Mouse (Mus musculus) cerebellum, adult 11 months (tissue): ENCODE data around the gene Stard13.

Experiments used
- DNase-seq: peaks from one replicate; pipeline ENCODE4 v3.0.0; 2022

Gene Stard13

DNA sequence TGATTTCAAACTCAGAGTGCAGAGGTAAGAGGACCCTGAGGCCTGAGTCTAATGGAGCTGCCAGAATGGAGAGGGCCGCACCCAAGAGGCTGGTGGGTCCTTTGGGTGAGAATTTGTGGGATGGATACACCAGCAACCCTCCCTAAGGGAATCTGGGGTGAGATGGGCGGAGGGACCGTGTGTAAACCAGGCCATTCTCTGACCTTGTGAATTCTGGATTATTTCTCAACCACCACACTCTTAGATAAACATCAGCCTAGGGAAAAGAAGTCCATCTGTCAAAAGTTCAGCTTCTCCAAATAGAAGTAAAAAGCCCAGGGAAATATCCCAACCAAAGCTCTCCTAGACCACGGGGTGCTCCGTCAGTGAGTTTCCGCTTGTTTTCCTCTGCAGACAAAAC lies 137.6 kb downstream of the Stard13 start:
- DNase-seq: no peak

- DNase-seq: no peak
Measured at GRCm38 (mm10) chr5:151092886-151093665, 140.6 kb downstream of the Stard13 start.

GRCm38 (mm10) chr5:151090996-151091395 lies 142.6 kb downstream of the Stard13 start:
- DNase-seq: no peak

DNA sequence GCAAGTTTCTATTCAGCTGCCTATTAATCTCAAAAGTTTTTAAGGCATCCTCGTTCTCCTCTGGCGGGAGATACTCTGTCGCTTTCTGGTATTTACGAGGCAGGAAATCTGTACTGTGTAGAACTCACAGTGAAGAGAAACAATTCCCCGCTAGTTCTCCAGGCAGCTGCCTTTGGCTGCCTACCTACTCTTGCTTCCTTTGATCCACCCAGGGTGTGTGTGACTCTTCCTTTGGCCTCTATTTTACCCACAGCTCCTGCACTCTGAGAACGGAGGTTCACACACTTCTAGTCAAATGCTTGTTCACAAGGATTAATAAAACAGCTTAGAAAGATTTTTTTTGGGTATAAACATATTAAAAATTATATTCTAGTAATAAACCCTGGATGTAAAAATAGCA lies 144.4 kb downstream of the Stard13 start:
- DNase-seq: no peak

DNA sequence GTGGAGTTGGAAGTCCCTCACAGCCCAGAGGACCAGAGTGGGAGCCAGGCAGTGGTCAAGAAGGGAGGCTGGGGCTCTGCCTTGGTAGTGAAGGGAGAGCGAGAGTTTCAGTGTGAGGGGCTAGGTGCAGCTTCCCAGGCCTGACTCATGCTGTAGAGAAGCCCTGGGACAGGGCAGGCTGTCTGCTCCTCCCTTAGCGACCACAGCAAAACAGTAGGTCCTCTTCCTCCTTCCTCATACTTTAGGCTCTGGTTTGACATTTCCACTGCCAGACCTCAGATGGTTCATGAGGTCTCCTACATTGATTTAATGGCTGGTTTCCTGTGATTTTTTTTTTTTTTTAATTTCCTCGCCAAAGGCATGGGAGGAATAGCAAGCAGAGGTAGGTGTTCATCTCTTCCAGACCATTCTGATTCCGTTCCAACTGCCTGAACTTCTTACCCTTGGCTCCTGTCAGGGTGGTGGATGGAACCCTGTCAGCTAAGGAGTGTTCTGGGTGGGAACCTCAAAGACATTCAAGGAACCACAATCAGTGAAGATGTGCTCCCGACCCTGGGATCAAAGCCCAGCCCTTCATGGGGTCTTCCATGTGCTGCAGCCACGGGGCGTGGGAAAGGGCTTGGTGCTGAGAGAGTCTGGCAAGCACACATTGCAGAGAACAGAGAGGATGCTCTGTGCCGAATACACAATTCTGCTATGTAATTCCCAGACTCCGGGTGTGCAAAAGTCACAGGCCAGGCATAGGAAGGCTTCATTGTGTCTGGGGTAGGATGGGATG lies 147.0 kb downstream of the Stard13 start:
- DNase-seq: no peak

GRCm38 (mm10) chr5:151085749-151086148 lies 147.9 kb downstream of the Stard13 start:
- DNase-seq: no peak

DNA sequence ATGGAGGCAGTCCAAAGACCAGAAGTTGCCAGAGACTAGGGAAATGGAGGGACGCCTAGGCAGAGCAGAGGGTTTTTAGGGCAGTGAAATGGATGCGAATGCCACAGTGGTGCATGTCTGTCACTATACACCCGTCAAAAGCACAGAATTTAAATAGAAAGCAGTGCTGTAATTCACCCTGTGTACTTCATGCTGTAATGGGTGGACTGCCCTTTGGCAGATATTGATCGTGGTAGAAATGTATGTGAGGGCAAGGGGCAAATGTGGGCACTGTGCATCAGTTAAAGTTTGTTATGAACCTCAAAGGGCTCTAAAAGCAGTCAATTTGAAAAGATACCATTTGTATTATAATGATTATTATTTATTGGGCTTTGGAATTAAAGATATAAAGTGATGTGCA lies 153.4 kb downstream of the Stard13 start:
- no peak for DNase-seq

GRCm38 (mm10) chr5:151077953-151078352 lies 155.7 kb downstream of the Stard13 start:
- no peak for DNase-seq

DNA sequence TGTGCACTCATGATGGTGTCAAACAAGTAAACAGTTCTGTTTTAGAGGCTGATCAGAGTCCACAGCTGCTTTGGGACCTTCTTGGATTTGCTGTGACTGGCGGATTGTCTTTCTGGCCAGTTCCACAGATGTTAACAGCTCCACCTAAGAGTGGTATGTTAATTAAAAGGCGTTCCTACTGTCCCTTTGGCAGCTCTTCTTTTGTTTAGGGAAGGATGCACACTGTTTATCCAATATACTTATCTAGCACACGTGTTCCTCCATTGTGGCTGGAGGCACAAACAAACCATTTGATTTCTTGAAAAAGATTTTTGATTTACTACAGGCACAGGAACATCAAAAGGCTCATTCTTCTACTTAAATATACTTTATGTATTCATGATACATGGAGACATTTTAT lies 156.7 kb downstream of the Stard13 start:
- no peak for DNase-seq

DNA sequence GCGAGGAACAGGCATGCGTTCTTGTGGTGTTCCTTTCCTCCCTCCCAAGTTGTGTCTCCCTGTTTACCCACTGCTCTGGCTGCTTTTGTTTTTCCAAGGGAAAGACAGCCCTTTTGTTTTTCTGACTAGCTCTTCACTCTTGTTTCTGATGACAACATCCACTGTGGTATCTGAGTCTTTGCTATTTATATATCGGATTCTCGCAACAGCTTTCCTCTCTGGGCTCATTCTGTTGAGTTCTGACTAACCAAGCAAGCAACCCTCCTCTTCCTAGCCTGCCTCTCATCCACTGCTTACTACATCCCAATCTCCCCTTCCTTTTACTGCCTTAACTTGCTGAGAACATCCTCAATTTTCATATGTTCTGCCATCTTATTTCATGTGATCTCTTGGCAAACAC lies 159.4 kb downstream of the Stard13 start:
- DNase-seq: no peak

DNA sequence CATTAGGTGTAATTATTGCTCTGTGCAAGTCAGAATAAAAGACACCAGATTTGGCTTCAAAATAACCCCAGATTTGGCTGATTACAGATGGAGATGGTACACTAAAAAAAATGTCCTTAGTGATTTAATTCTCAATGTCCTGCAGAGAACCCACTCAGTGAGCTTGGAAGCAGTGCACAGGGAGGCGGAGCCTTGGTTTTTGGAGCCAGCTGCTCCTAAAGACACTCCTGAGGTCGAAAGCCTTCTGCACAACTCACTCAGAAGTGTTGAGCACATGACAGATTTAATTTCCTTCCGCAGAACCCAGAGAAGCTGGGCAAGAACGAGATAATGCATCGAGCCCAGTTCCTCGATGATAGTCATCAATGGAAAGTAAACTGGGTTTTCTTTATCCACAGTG lies 162.2 kb downstream of the Stard13 start:
- DNase-seq: no peak

DNA sequence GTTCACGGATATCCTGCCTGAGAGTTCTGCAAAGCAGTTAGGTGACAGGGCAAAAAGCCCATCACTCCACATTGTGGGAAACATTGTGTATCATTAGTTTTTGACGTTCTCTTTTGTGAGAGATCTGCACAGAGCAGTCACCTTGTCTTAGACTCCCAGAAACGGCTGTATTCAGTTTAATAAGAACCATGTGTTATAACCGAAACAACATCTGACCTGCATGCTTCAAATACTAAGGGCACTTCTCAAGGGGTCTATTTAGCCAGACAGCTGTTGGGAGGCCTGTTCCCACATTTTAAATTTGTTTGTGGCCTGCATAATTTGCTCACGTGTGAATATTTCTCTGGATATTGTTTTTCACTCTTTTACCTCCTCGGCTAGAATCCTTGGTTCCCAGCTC lies 162.7 kb downstream of the Stard13 start:
- DNase-seq: no peak

DNA sequence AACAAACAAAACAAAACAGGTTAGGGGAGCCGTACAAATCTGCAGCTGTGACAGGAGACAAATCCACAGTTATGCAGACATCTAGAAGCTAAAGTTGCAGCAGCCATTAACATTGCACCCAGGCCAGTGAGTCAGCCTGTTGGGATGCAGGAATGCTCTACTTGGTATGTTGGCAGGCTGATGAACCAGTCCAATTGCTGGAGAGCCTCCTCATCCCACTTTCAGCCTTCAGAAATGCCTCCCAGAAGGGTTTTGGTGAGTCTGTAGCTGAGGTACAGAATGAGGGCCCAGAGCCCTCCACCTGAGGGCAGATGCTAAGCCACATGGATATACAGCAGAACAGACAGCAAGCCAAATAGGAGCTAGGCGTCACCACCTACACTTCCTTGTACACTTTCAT lies 164.1 kb downstream of the Stard13 start:
- DNase-seq: no peak

- DNase-seq: no peak
Measured at GRCm38 (mm10) chr5:151066016-151066415, 167.6 kb downstream of the Stard13 start.

DNA sequence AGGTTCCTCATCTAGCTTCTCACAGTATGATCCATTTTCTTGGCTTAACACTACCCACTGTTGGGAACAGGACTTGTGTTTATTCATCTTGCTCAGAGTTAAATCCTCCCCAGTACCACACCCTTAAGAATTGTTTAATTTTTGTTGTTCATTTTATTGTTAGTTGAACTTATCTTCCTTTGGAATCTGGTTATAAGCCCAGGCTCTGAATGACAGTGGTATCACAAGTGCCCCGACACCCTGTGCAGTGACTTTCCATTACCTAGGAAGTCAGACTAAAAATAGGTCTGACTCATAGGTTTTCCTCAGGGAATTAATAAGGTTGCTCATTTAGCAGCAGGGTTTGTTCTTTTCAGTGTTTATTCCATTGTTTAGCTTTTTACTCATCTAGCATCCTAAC lies 168.4 kb downstream of the Stard13 start:
- DNase-seq: no peak

- DNase-seq: no peak
Measured at GRCm38 (mm10) chr5:151061942-151062341, 171.7 kb downstream of the Stard13 start.

DNA sequence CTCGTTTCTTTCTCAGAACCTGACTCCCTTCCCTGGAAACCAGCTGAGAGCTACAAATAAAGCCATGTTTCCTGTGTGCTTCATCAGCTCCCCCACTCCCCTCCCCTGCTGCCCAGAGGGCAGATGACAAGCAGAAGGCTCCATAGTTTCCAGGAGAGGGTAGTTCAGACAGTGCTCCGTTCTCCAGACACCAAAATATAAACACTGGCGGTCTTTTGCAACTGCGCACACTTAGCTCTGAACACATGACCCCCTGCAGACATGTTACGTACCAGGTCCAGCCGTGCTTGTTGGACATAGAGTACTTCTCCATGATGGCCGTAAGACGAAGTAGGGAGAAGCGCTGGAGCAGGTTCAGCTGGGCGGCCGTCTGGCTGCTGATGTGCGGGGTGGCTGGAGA lies 173.2 kb downstream of the Stard13 start:
- DNase-seq: no peak

- DNase-seq: no peak
Measured at GRCm38 (mm10) chr5:151059772-151060171, 173.9 kb downstream of the Stard13 start.

DNA sequence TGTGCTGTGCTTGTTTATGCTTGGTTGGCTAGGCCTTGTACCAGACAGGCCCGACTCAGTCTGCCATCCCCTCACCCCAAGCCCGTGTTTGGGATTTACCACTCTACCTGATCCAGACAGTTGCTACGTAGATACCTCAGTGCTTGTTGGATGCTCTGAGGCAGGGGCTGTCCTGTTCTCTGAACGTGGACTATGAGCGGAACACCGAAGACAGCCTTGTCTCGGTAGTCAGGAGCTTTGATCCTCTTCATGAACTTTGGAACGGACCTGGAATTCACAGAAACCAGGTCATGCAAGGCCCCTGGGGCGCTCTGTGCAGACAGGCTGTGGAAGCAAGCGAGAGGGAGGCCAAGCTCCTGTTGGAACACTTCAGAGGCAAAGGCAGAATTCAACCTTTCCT lies 174.3 kb downstream of the Stard13 start:
- no peak for DNase-seq

DNA sequence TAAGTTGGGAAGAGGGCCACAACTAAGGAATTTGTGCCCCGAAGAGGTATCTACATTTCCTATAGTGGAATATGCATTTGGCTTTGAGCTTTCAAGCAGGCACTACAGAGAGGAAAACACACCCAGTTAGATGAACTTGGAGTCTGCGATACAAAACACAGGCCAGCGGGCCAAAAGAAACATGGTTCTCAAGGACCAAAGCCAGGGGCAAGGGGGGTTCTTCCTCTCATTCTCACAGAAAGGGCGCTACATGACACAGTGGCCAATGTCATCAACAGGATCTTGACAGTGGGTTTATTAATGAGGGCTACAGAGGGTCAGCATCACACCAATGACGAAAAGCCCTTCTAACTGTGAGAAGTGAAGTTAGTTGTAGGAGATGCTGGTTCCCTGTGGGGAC lies 175.9 kb downstream of the Stard13 start:
- no peak for DNase-seq

- no peak for DNase-seq
Measured at GRCm38 (mm10) chr5:151056920-151057294, 176.7 kb downstream of the Stard13 start.

DNA sequence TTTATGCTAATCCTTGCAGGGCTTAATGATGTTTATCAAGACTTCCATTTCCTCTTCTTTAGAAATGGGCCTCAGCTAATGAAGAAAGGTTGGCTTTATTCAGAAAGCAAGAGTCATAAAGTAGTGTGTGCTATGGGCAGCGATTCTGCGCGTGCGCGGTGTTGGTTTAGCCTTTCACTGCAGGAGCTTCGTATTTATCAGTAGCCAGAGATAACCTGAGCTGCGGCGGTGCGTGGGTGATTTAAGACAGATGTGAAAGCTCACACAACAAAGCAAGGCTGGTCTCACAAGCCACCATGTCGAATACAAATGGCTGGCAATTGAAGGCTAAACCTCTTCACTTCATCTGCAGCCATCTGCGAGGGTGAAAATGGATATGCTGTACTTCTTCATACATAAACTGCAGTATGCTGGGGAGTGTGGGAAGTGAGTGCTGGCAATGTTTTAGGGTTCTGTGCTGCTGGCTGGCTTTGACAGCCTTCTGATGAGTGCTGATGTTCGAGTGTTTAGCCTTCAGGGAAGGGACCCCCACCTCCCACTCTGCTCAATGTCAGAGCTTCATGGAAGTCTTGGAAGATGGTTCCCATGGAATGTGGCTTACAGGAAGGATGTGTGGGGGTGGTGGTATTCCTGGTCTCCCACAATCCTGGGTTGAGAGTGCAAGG lies 177.2 kb downstream of the Stard13 start:
- DNase-seq: no peak

DNA sequence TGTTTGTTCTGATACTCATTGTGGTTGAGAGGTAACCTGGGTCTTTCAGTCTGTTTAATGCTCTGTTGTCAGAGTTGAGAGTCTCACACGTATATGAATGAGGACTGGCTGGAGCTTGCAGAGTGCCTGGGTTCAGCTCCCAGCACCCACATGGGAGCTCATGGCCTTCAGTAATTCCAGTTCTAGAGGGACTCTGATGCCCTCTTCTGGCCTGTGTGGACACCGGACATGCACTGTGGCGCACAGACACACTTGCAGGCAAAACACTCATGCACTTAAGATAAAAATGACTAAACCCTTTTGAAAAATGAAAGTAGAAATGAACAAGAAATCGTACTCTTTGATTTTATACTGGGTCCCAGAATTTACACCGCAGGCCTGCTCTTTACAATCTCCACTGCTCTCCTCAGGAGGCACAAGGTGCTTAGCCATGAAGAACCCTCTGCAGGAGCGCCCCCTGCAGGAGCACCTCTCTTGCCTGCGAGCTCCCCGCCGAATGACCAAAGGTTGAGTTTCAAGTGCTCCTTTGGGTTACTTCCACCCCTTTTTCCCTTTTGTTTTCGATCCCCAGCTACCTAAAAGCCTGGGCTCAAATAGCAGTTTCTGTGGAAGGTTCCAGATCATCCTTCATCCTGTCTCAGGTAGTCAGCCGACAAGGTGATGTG lies 178.1 kb downstream of the Stard13 start:
- DNase-seq: no peak

GRCm38 (mm10) chr5:151054743-151055114 lies 178.9 kb downstream of the Stard13 start:
- no peak for DNase-seq
